Mouse (Mus musculus) cerebellum, postnatal 4 days (tissue): Measurements from ENCODE around the gene Hsph1.
A peak's percentile ranks its signal among the peaks of the same experiment; 100 is the strongest.

Experiments used
- DNase-seq, 2 experiments: peaks; one replicate each; pipeline ENCODE4 v3.0.0; 2022; ENCODE audit warnings: low spot score in 2 of 2, mixed read lengths in 1 of 2

The Hsph1 gene

GRCm38 (mm10) chr5:149636075-149636920 is at the start of gene Hsph1:
Gene Hsph1, minus strand, starts transcription at chr5:149636376.
- DNase-seq = peak; percentile 99 to 100

GRCm38 (mm10) chr5:149680946-149681345 is 44.8 kb upstream of the Hsph1 start:
- DNase-seq = no peak

- no peak for DNase-seq
Observed at GRCm38 (mm10) chr5:149679886-149680285, 43.7 kb upstream of the Hsph1 start.

DNA sequence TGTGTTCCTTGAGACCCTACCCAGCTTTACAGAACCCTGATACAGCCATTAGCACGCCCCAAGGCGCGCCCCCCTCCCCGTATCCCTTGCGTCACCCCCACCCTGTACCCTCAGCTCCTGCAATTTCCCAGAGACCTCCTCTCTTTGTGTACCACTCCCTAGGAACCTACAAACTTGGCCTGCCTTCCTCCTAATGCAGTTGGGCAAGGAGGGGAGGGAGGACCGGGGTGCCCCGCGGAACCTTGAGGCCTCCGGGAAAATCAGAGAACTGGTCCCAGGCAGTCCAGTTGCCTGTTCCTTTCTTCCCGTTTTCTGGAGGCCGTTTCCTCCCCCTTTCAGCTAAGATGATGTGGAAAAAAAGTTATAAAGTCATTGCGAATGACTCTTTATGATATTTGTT is 43.2 kb upstream of the Hsph1 start:
- DNase-seq = peak in 1 of 2 experiments; percentile 2

- DNase-seq = no peak
Observed at GRCm38 (mm10) chr5:149678990-149679348, 42.8 kb upstream of the Hsph1 start.

GRCm38 (mm10) chr5:149678100-149678989 is 42.2 kb upstream of the Hsph1 start, which contains the start of gene B3glct:
Gene B3glct, plus strand, starts transcription at chr5:149678230.
- peak; percentile 72 to 91 for DNase-seq

- no peak for DNase-seq
Observed at GRCm38 (mm10) chr5:149677196-149677595, 41.0 kb upstream of the Hsph1 start.

DNA sequence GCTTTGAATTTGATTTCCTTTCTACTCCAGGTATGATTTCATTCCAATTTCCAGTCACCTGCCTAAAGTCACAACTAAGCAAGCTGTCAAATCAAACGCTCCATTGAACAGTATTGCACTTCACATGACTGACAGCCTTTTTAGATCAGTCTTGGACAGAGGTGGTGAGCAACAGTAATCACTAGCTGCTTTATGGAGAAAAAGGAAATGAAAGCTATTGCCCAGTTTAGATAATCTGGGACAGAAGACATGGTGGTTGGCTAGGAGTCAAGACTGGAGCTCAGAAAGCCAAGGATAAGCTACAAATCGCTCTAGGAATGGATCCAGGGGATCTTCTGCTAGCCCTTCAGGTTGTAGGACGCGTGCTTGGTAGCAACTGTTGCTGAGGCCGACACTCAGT is 27.2 kb upstream of the Hsph1 start:
- DNase-seq = no peak

DNA sequence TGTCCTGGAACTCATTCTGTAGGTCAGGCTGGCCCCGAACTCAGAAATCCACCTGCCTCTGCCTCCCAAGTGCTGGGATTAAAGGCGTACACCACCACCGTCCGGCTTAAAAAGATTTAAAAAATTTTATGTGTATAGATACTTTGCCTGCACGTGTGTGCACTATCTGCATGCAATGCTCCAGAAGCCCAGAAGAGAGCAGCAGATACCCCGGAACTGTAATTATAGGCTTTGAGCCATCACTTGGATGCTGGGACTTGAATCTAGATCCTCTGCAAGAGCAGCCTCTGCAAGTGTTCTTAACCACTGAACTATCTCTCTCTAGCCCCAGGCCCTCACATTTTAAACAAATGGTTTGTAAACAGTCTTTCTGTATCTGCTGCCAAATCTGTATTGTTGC is 26.8 kb upstream of the Hsph1 start:
- no peak for DNase-seq

DNA sequence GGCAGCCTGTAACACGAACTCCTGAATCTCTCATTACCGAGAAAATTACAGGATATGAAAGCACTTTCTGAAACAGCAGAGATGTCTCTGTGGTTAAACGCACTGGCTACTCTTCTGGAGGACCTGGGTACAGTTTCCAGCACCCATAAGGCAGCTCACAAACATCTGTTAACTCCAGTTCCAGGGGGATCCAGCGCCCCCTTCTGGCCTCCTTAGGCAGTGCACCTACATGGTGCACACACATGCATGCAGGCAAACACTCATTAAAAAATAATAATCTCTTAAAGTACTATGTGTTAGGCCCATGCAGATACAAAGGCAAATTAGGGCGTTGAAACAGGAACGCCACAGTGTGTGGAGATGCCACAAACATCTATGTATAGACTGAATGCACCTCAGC is 25.3 kb upstream of the Hsph1 start:
- DNase-seq = no peak

GRCm38 (mm10) chr5:149659414-149659780 is 23.2 kb upstream of the Hsph1 start:
- DNase-seq = no peak

GRCm38 (mm10) chr5:149658741-149659413 is 22.7 kb upstream of the Hsph1 start:
- DNase-seq = no peak

GRCm38 (mm10) chr5:149658022-149658421 is 21.8 kb upstream of the Hsph1 start:
- no peak for DNase-seq

GRCm38 (mm10) chr5:149655636-149656035 is 19.5 kb upstream of the Hsph1 start:
- DNase-seq = no peak

GRCm38 (mm10) chr5:149650179-149650553 is 14.0 kb upstream of the Hsph1 start:
- no peak for DNase-seq

GRCm38 (mm10) chr5:149649499-149650178 is 13.5 kb upstream of the Hsph1 start:
- no peak for DNase-seq

GRCm38 (mm10) chr5:149648895-149649406 is 12.8 kb upstream of the Hsph1 start:
- DNase-seq = no peak

- DNase-seq = no peak
Observed at GRCm38 (mm10) chr5:149648196-149648595, 12.0 kb upstream of the Hsph1 start.

- no peak for DNase-seq
Observed at GRCm38 (mm10) chr5:149647367-149648115, 11.4 kb upstream of the Hsph1 start.

DNA sequence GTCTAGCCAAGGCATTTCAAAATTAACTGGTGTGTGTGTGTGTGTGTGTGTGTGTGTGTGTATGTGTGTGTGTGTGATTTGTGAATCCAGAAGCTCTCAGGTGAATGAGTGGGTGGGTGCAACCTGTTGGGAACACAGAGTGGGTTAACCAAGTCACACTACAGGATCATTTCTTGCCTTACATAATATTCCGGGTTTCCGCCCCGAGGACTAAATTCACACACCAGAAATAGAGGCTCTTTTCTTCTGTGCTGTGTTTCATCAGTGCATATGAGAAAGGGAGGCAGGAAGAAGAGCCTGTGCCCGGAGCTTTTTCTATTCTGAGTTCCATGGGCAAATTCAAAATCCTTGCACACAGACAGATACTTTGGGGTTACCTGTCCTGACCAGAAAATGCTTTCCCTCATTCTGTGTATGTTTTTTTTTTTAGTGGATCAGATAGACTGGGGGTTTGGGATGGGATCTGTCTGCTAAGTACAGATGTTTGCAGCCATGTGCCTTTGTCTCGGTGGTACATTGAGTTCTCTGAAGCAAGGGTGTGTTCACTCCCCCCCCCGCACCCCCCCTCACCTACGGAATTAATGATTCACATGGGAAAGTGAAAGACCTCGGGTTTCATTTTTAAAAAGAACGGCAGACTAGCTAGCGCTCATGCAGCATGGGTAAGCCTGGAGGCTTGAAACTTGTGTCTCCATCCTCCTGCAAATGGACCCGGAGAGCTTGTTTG is 6.8 kb upstream of the Hsph1 start:
- DNase-seq = no peak
